Mouse (Mus musculus) thymus, adult 2 months (tissue): ENCODE results near the gene Hnrnpul1.

Experiments used
- CTCF ChIP-seq: fragments of 200-500 bp; IDR thresholded peaks from 2 replicates; pipeline ENCODE4 v1.5.1; 2012; ENCODE audit warnings: mild to moderate bottlenecking, control low read depth, low read length, moderate library complexity, borderline replicate concordance; ENCODE audit not compliant: control insufficient read depth, poor library complexity, insufficient read depth; ENCODE audit errors: extremely low read depth
- POLR2A ChIP-seq: fragments of 200-500 bp; IDR thresholded peaks from 2 replicates; pipeline ENCODE4 v1.6.1; 2012; ENCODE audit warnings: mild to moderate bottlenecking, low read length, control low read depth, moderate library complexity; ENCODE audit not compliant: control insufficient read depth, poor library complexity, insufficient read depth; ENCODE audit errors: extremely low read depth

DNA sequence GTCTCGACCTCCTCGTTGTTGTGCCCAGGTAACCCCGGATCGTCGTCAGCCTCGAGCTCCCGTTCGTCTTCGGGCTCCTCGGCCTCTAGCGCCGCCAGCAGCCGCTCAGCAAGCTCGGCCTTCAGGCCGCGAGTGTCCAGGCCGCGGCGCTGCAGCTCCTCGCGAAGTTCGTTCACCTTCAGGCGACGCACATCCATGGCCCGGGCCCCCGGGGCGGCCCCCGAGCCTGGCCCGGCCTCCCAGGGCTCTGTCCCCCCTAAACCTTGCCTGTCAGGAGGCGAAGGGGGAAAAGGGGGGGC lies 169 bp downstream of the Hnrnpul1 start:
- peak; percentile 54; the same call in 1 of the 2 replicates for TF ChIP-seq CTCF
- TF ChIP-seq POLR2A: no peak; the same call in 1 of the 2 replicates
